Mouse (Mus musculus): ENCODE measurements around the gene Tulp4. TPM values are rescaled to one million over a fixed set of nuclear protein-coding genes. Genes with fewer than 3 reads are reported as not detected.

The Tulp4 gene
- polyA plus RNA-seq, 1 experiment from 2014 or later = 178 TPM

DNA sequence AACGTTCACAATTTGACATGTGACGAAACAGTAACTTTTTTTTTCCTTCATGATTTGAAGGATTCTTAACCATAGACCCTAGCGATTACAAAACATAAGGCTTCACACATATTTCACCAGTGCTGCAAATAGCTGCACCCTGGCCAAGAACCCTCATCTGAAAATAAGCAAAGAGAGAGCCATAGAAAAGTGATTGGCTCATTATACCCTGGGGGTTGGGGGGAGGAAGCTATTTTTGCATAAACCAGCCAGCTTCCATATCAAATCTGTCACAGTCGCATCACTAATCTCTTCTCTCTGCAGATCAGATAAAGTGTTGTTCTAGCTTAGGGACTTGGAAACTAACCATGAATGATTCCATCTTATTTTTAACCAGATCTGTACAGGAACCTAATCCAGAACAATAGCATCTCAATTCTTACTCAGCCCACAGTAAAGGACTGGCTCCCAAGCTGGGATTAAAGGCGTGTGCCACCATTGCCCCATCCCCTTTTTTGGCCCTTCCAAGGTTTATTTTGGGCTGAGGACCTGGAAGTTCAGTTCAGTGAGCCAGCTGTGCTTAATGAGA lies 22.8 kb upstream of the Tulp4 start:
- no peak overlapping the region for H3K4me2 ChIP-seq (replicated peaks; ENCODE audit: low read depth, low read length)
- no peak overlapping the region for H3K27ac ChIP-seq (ENCODE audit: low read depth, low read length)
- DNase-seq (ENCODE audit: low spot score) = no peak
- no peak overlapping the region for H3K9ac ChIP-seq (ENCODE audit: low read depth, low read length)
- H3K27me3 ChIP-seq (ENCODE audit: control insufficient read depth, insufficient read depth, low read length) = no peaks in the 10 kb centered on the region
- peaks cover 6% of the 10 kb centered on the region; the same call in 1 of the 2 replicates for H3K36me3 ChIP-seq (ENCODE audit: control insufficient read depth, insufficient read depth, low read length)
- no peak overlapping the region for H3K4me3 ChIP-seq (ENCODE audit: low read depth, low read length)
- H3K4me1 ChIP-seq (replicated peaks; ENCODE audit: control insufficient read depth, insufficient read depth, low read length) = no peaks in the 10 kb centered on the region
- WGBS = 95% methylated on average over 5 of the region's 5 CpGs
- H3K9me3 ChIP-seq (ENCODE audit: control insufficient read depth, low read length) = no peaks in the 10 kb centered on the region
- no peak for ATAC-seq (ENCODE audit: low FRiP score)

- H3K9ac ChIP-seq (ENCODE audit: low read depth, low read length) = no peak overlapping the region
- no peaks in the 10 kb centered on the region for H3K4me1 ChIP-seq (replicated peaks; ENCODE audit: control insufficient read depth, insufficient read depth, low read length)
- H3K4me3 ChIP-seq (ENCODE audit: low read depth, low read length) = no peak overlapping the region
- no peaks in the 10 kb centered on the region for H3K27me3 ChIP-seq (ENCODE audit: control insufficient read depth, insufficient read depth, low read length)
- H3K9me3 ChIP-seq (ENCODE audit: control insufficient read depth, low read length) = no peaks in the 10 kb centered on the region
- H3K36me3 ChIP-seq (ENCODE audit: control insufficient read depth, insufficient read depth, low read length) = no peaks in the 10 kb centered on the region
- DNase-seq (ENCODE audit: low spot score) (no peak), ATAC-seq (ENCODE audit: low FRiP score) (no peak)
- no peak overlapping the region for H3K27ac ChIP-seq (ENCODE audit: low read depth, low read length)
- WGBS = 89% methylated on average over 6 of the region's 6 CpGs
- no peak overlapping the region for H3K4me2 ChIP-seq (replicated peaks; ENCODE audit: low read depth, low read length)
These were observed 14.6 kb upstream of the Tulp4 start for GRCm38 (mm10) chr17:6091604-6092003.

GRCm38 (mm10) chr17:6095579-6095978 lies 10.7 kb upstream of the Tulp4 start:
- Histone ChIP-seq H3K27me3 (ENCODE audit: control insufficient read depth, insufficient read depth, low read length) (no peaks in the 10 kb centered on the region), H3K4me2 (replicated peaks; ENCODE audit: low read depth, low read length) (no peak overlapping the region), H3K36me3 (ENCODE audit: control insufficient read depth, insufficient read depth, low read length) (no peaks in the 10 kb centered on the region), H3K9ac (ENCODE audit: low read depth, low read length) (no peak overlapping the region), H3K27ac (ENCODE audit: low read depth, low read length) (no peak overlapping the region), H3K9me3 (ENCODE audit: control insufficient read depth, low read length) (no peaks in the 10 kb centered on the region), H3K4me3 (ENCODE audit: low read depth, low read length) (no peak overlapping the region), H3K4me1 (replicated peaks; ENCODE audit: control insufficient read depth, insufficient read depth, low read length) (no peaks in the 10 kb centered on the region)
- no peak for DNase-seq (ENCODE audit: low spot score)
- ATAC-seq (ENCODE audit: low FRiP score) = no peak

DNA sequence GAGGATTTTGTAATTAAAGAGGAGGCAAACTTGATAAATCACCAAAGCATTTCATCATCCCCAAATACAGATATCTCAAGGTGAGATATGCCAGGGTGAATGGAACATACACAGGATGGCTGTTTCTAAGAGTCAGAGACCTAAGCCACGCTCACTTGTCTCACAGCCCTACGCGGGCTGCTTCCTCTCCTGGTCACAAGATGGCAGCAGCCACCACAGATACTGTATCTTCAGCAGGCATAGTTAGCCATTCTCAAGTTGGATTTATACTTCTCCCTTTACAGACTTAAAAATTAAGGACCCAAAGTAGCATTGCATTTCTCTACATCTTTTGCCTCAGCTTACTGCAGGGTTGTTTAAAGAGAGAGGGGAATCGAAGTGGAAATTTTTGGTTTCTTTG lies 8.4 kb upstream of the Tulp4 start:
- 29% methylated on average over 4 of the region's 4 CpGs for WGBS
- Histone ChIP-seq H3K9ac (ENCODE audit: low read depth, low read length) (no peak overlapping the region), H3K4me1 (replicated peaks; ENCODE audit: control insufficient read depth, insufficient read depth, low read length) (no peaks in the 10 kb centered on the region), H3K9me3 (ENCODE audit: control insufficient read depth, low read length) (no peaks in the 10 kb centered on the region), H3K4me2 (replicated peaks; ENCODE audit: low read depth, low read length) (no peak overlapping the region), H3K36me3 (ENCODE audit: control insufficient read depth, insufficient read depth, low read length) (no peaks in the 10 kb centered on the region), H3K4me3 (ENCODE audit: low read depth, low read length) (no peak overlapping the region), H3K27me3 (ENCODE audit: control insufficient read depth, insufficient read depth, low read length) (no peaks in the 10 kb centered on the region), H3K27ac (ENCODE audit: low read depth, low read length) (no peak overlapping the region)
- ATAC-seq (ENCODE audit: low FRiP score) = no peak
- peak; percentile 71 for DNase-seq (ENCODE audit: low spot score)

GRCm38 (mm10) chr17:6102287-6102686 lies 4.0 kb upstream of the Tulp4 start:
- ATAC-seq (ENCODE audit: low FRiP score) = no peak
- no peak overlapping the region for H3K27ac ChIP-seq (ENCODE audit: low read depth, low read length)
- no peak overlapping the region for H3K4me3 ChIP-seq (ENCODE audit: low read depth, low read length)
- no peaks in the 10 kb centered on the region for H3K9me3 ChIP-seq (ENCODE audit: control insufficient read depth, low read length)
- H3K4me2 ChIP-seq (replicated peaks; ENCODE audit: low read depth, low read length) = no peak overlapping the region
- H3K27me3 ChIP-seq (ENCODE audit: control insufficient read depth, insufficient read depth, low read length) = no peaks in the 10 kb centered on the region
- no peaks in the 10 kb centered on the region for H3K36me3 ChIP-seq (ENCODE audit: control insufficient read depth, insufficient read depth, low read length)
- WGBS = 93% methylated on average over 3 of the region's 3 CpGs
- no peak overlapping the region for H3K9ac ChIP-seq (ENCODE audit: low read depth, low read length)
- no peaks in the 10 kb centered on the region for H3K4me1 ChIP-seq (replicated peaks; ENCODE audit: control insufficient read depth, insufficient read depth, low read length)
- no peak for DNase-seq (ENCODE audit: low spot score)

DNA sequence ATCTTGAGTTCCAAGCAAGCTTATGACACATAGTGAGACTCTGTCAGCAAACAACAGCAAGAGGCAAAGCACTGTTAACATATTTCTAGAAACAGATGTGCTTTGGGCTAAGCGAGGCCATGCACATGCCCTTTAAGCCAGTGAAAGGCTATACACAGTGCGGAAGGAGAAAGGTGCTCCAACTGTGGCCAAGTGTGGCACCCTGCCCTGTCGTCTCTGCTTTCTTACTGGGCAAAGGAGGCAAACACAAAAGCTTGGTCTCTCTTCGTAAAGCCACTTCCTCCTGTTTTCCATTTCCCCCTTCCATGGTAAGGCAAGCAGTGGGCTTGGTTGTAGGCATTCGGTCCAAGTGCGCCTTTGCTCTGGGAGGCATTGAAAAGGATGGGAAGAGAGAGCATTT lies 2.7 kb upstream of the Tulp4 start:
- 82% methylated on average over 6 of the region's 6 CpGs for WGBS
- no peaks in the 10 kb centered on the region for H3K36me3 ChIP-seq (ENCODE audit: control insufficient read depth, insufficient read depth, low read length)
- H3K27ac ChIP-seq (ENCODE audit: low read depth, low read length) = no peak overlapping the region
- no peaks in the 10 kb centered on the region for H3K9me3 ChIP-seq (ENCODE audit: control insufficient read depth, low read length)
- H3K4me3 ChIP-seq (ENCODE audit: low read depth, low read length) = no peak overlapping the region
- DNase-seq (ENCODE audit: low spot score) = no peak
- H3K4me1 ChIP-seq (replicated peaks; ENCODE audit: control insufficient read depth, insufficient read depth, low read length) = no peaks in the 10 kb centered on the region; the same call in 1 of the 2 replicates
- no peak for ATAC-seq (ENCODE audit: low FRiP score)
- no peak overlapping the region for H3K9ac ChIP-seq (ENCODE audit: low read depth, low read length)
- H3K27me3 ChIP-seq (ENCODE audit: control insufficient read depth, insufficient read depth, low read length) = no peaks in the 10 kb centered on the region
- no peak overlapping the region for H3K4me2 ChIP-seq (replicated peaks; ENCODE audit: low read depth, low read length)

- Histone ChIP-seq H3K4me2 (replicated peaks; ENCODE audit: low read depth, low read length) (peak overlapping the region; percentile 71), H3K27me3 (ENCODE audit: control insufficient read depth, insufficient read depth, low read length) (no peaks in the 10 kb centered on the region), H3K27ac (ENCODE audit: low read depth, low read length) (peak overlapping the region; percentile 95), H3K36me3 (ENCODE audit: control insufficient read depth, insufficient read depth, low read length) (no peaks in the 10 kb centered on the region), H3K4me3 (ENCODE audit: low read depth, low read length) (peak overlapping the region; percentile 94), H3K4me1 (replicated peaks; ENCODE audit: control insufficient read depth, insufficient read depth, low read length) (no peaks in the 10 kb centered on the region; the same call in 1 of the 2 replicates), H3K9ac (ENCODE audit: low read depth, low read length) (peak overlapping the region; percentile 96), H3K9me3 (ENCODE audit: control insufficient read depth, low read length) (no peaks in the 10 kb centered on the region)
- peak; percentile 68 for DNase-seq (ENCODE audit: low spot score)
- under 1% methylated on average over 29 of the region's 50 CpGs for WGBS
- ATAC-seq (ENCODE audit: low FRiP score) = peak; percentile 72; the same call in 1 of the 2 replicates
These were observed 871 bp downstream of the Tulp4 start for GRCm38 (mm10) chr17:6107015-6107601.

- WGBS = 63% methylated on average over 7 of the region's 7 CpGs
- H3K9me3 ChIP-seq (ENCODE audit: control insufficient read depth, low read length) = no peaks in the 10 kb centered on the region
- peak overlapping the region; percentile 94 for H3K4me3 ChIP-seq (ENCODE audit: low read depth, low read length)
- H3K27me3 ChIP-seq (ENCODE audit: control insufficient read depth, insufficient read depth, low read length) = no peaks in the 10 kb centered on the region
- H3K27ac ChIP-seq (ENCODE audit: low read depth, low read length) = no peak overlapping the region
- no peaks in the 10 kb centered on the region; the same call in 1 of the 2 replicates for H3K4me1 ChIP-seq (replicated peaks; ENCODE audit: control insufficient read depth, insufficient read depth, low read length)
- no peak for ATAC-seq (ENCODE audit: low FRiP score)
- peak overlapping the region; percentile 96 for H3K9ac ChIP-seq (ENCODE audit: low read depth, low read length)
- DNase-seq (ENCODE audit: low spot score) = no peak
- no peaks in the 10 kb centered on the region for H3K36me3 ChIP-seq (ENCODE audit: control insufficient read depth, insufficient read depth, low read length)
- peak overlapping the region; percentile 71 for H3K4me2 ChIP-seq (replicated peaks; ENCODE audit: low read depth, low read length)
These were observed 1.9 kb downstream of the Tulp4 start for GRCm38 (mm10) chr17:6108175-6108574.

- H3K27me3 ChIP-seq (ENCODE audit: control insufficient read depth, insufficient read depth, low read length) = no peaks in the 10 kb centered on the region
- H3K4me1 ChIP-seq (replicated peaks; ENCODE audit: control insufficient read depth, insufficient read depth, low read length) = no peaks in the 10 kb centered on the region; the same call in 1 of the 2 replicates
- H3K4me3 ChIP-seq (ENCODE audit: low read depth, low read length) = no peak overlapping the region
- peak; percentile 18 for DNase-seq (ENCODE audit: low spot score)
- no peak overlapping the region for H3K4me2 ChIP-seq (replicated peaks; ENCODE audit: low read depth, low read length)
- no peak overlapping the region for H3K27ac ChIP-seq (ENCODE audit: low read depth, low read length)
- no peak for ATAC-seq (ENCODE audit: low FRiP score)
- 84% methylated on average over 3 of the region's 3 CpGs for WGBS
- no peaks in the 10 kb centered on the region for H3K36me3 ChIP-seq (ENCODE audit: control insufficient read depth, insufficient read depth, low read length)
- no peaks in the 10 kb centered on the region for H3K9me3 ChIP-seq (ENCODE audit: control insufficient read depth, low read length)
- H3K9ac ChIP-seq (ENCODE audit: low read depth, low read length) = no peak overlapping the region
These were observed 4.7 kb downstream of the Tulp4 start for GRCm38 (mm10) chr17:6110956-6111355.
